Mouse (Mus musculus) bone marrow, adult 2 months (tissue): Measurements from ENCODE around the gene Lpar2.

Source experiments
- CTCF ChIP-seq: fragments of 200-500 bp; IDR thresholded peaks from 2 replicates; pipeline ENCODE4 v1.5.1; 2011; ENCODE audit warnings: low read length, control low read depth; ENCODE audit not compliant: control insufficient read depth, insufficient read depth
- POLR2A ChIP-seq: fragments of 200-500 bp; IDR thresholded peaks from 2 replicates; pipeline ENCODE4 v1.6.1; 2011; ENCODE audit warnings: low read depth, mild to moderate bottlenecking, control low read depth, low read length, borderline replicate concordance; ENCODE audit not compliant: control insufficient read depth

DNA sequence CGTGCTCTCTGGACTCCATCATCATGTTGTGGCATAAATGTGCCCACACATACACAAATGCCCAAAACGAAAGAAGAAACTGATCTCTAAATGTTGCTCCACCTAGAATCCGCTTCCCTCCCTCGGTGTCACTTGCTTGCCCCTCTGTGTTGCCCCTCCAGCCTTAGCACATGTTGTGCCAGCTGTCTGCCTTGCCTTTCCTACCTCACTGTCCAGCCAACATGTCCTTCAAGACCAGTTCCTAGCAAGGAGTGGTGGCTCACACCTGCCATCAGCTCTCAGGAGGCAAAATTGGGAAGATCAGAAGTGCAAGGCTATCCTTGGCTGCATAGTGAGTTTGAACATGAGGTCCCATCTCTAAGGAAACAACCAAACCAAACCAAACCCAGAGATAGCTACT, 55.2 kb downstream of the Lpar2 start:
- TF ChIP-seq POLR2A (no peak), CTCF (no peak)
